Mouse (Mus musculus) forebrain, embryonic 14.5 days (tissue): ENCODE data around the gene Rgs19. TPM values are rescaled to one million over a fixed set of nuclear protein-coding genes. Genes with fewer than 3 reads are reported as not detected.

Experiments
- ATAC-seq: fragments of 200-750 bp; cut with Nextera tagmentation; 2 replicates; pipeline ENCODE4 v1.8.0; 2017; ENCODE audit warnings: mild to moderate bottlenecking, moderate library complexity
- DNase-seq: peaks from one replicate; pipeline ENCODE4 v3.0.0-alpha.2; 2015; ENCODE audit warnings: low spot score
- H3K27ac ChIP-seq: fragments of 300-500 bp; sonication (generic); 2 replicates; pipeline ENCODE4 v1.5.1; 2014; ENCODE audit warnings: low read depth, mild to moderate bottlenecking, control low read depth, low read length, moderate library complexity
- H3K27me3 ChIP-seq: fragments of 300-500 bp; sonication (generic); replicated peaks from 2 replicates; pipeline ENCODE4 v1.6.1; 2014; ENCODE audit warnings: low read length, control low read depth, mixed read lengths; ENCODE audit not compliant: control insufficient read depth, insufficient read depth
- H3K36me3 ChIP-seq: fragments of 300-500 bp; sonication (generic); 2 replicates; pipeline ENCODE4 v1.6.1; 2014; ENCODE audit warnings: low read length, control low read depth; ENCODE audit not compliant: control insufficient read depth, insufficient read depth
- H3K4me1 ChIP-seq: fragments of 300-500 bp; sonication (generic); 2 replicates; pipeline ENCODE4 v1.6.1; 2014; ENCODE audit warnings: antibody characterized with exemption, low read length, control low read depth; ENCODE audit not compliant: control insufficient read depth, insufficient read depth
- H3K4me2 ChIP-seq: fragments of 300-500 bp; sonication (generic); 2 replicates; pipeline ENCODE4 v1.6.1; 2014; ENCODE audit warnings: mild to moderate bottlenecking, control low read depth, low read length
- H3K4me3 ChIP-seq: fragments of 300-500 bp; sonication (generic); 2 replicates; pipeline ENCODE4 v1.5.1; 2014; ENCODE audit warnings: low read depth, low read length, control low read depth
- H3K9ac ChIP-seq: fragments of 300-500 bp; sonication (generic); 2 replicates; pipeline ENCODE4 v1.6.1; 2014; ENCODE audit warnings: mild to moderate bottlenecking, low read length, control low read depth, moderate library complexity
- H3K9me3 ChIP-seq: fragments of 300-500 bp; sonication (generic); replicated peaks from 2 replicates; pipeline ENCODE4 v1.6.1; 2016; ENCODE audit warnings: low read length, control low read depth, mixed read lengths; ENCODE audit not compliant: control insufficient read depth
- WGBS: fragments of 180-500 bp; shearing (Covaris S2); extraction: QIAGEN DNeasy Blood & Tissue Kit; methylation state at CpG from one replicate; pipeline ENCODE4 v1.1.7; 2014; 5-methylcytosine and 5-hydroxymethylcytosine counted together
- polyA plus RNA-seq: library from polyadenylated mRNA; unstranded; fragments of >200 nt; fragmentation: Nextera tagmentation; extraction: Ambion mirVana; gene quantifications from 2 replicates; pipeline ENCODE4 v1.2.1, GENCODE M21; 2014

Rgs19 gene
- polyA plus RNA-seq, 1 experiment from 2014 or later, result 60.3 TPM

GRCm38 (mm10) chr2:181691083-181691482, 2.7 kb downstream of the Rgs19 start:
- Histone ChIP-seq H3K27ac (no peak overlapping the region), H3K4me1 (peaks cover 11% of the 10 kb centered on the region; the same call in 1 of the 2 replicates), H3K9me3 (no peaks in the 10 kb centered on the region), H3K4me3 (no peak overlapping the region), H3K36me3 (peaks cover 33% of the 10 kb centered on the region), H3K9ac (0 out of 2 replicates have a peak overlapping the region, but pooled peaks have one; percentile 17), H3K27me3 (no peaks in the 10 kb centered on the region), H3K4me2 (no peak overlapping the region)
- WGBS, result 79% methylated on average over 6 of the region's 6 CpGs
- ATAC-seq, result no peak
- DNase-seq, result no peak

- no peak overlapping the region for H3K4me2 ChIP-seq
- ATAC-seq (no peak), DNase-seq (no peak)
- no peaks in the 10 kb centered on the region for H3K9me3 ChIP-seq
- H3K27me3 ChIP-seq, result no peaks in the 10 kb centered on the region
- H3K9ac ChIP-seq, result no peak overlapping the region
- peaks cover 42% of the 10 kb centered on the region for H3K36me3 ChIP-seq
- 91% methylated on average over 10 of the region's 10 CpGs for WGBS
- H3K4me1 ChIP-seq, result peaks cover 11% of the 10 kb centered on the region; the same call in 1 of the 2 replicates
- no peak overlapping the region for H3K27ac ChIP-seq
- H3K4me3 ChIP-seq, result no peak overlapping the region
These were observed 4.2 kb downstream of the Rgs19 start for GRCm38 (mm10) chr2:181689466-181690160.

GRCm38 (mm10) chr2:181687586-181687985, 6.2 kb downstream of the Rgs19 start:
- no peak overlapping the region for H3K27ac ChIP-seq
- H3K36me3 ChIP-seq, result peaks cover 45% of the 10 kb centered on the region
- no peaks in the 10 kb centered on the region for H3K9me3 ChIP-seq
- DNase-seq (no peak), ATAC-seq (no peak)
- no peak overlapping the region for H3K4me2 ChIP-seq
- no peaks in the 10 kb centered on the region for H3K27me3 ChIP-seq
- peaks cover 4% of the 10 kb centered on the region; the same call in 1 of the 2 replicates for H3K4me1 ChIP-seq
- no peak overlapping the region for H3K4me3 ChIP-seq
- WGBS, result 94% methylated on average over 8 of the region's 8 CpGs
- H3K9ac ChIP-seq, result no peak overlapping the region

GRCm38 (mm10) chr2:181685686-181686085, 8.1 kb downstream of the Rgs19 start:
- Histone ChIP-seq H3K36me3 (peaks cover 45% of the 10 kb centered on the region), H3K4me1 (peaks cover 3% of the 10 kb centered on the region; the same call in 1 of the 2 replicates), H3K27ac (no peak overlapping the region), H3K27me3 (no peaks in the 10 kb centered on the region), H3K4me2 (no peak overlapping the region), H3K4me3 (no peak overlapping the region), H3K9me3 (no peaks in the 10 kb centered on the region), H3K9ac (no peak overlapping the region)
- 94% methylated on average over 4 of the region's 4 CpGs for WGBS
- ATAC-seq (no peak), DNase-seq (no peak)

GRCm38 (mm10) chr2:181684713-181685112, 9.1 kb downstream of the Rgs19 start:
- Histone ChIP-seq H3K27ac (no peak overlapping the region), H3K27me3 (no peaks in the 10 kb centered on the region), H3K36me3 (peaks cover 41% of the 10 kb centered on the region), H3K9ac (no peak overlapping the region), H3K4me3 (no peak overlapping the region), H3K4me2 (no peak overlapping the region), H3K4me1 (peaks cover 5% of the 10 kb centered on the region; the same call in 1 of the 2 replicates), H3K9me3 (no peaks in the 10 kb centered on the region)
- no peak for DNase-seq
- no peak for ATAC-seq
- WGBS, result 85% methylated on average over 1 of the region's 1 CpGs

- Histone ChIP-seq H3K4me1 (peaks cover 7% of the 10 kb centered on the region; the same call in 1 of the 2 replicates), H3K4me2 (no peak overlapping the region), H3K27me3 (no peaks in the 10 kb centered on the region), H3K9ac (no peak overlapping the region), H3K9me3 (no peaks in the 10 kb centered on the region), H3K27ac (no peak overlapping the region), H3K4me3 (no peak overlapping the region), H3K36me3 (peaks cover 30% of the 10 kb centered on the region)
- 63% methylated on average over 4 of the region's 4 CpGs for WGBS
- ATAC-seq (no peak), DNase-seq (no peak)
These were observed 10.4 kb downstream of the Rgs19 start for GRCm38 (mm10) chr2:181683381-181683780.

- Histone ChIP-seq H3K4me3 (no peak overlapping the region), H3K4me1 (peaks cover 7% of the 10 kb centered on the region; the same call in 1 of the 2 replicates), H3K9me3 (no peaks in the 10 kb centered on the region), H3K27me3 (no peaks in the 10 kb centered on the region), H3K4me2 (no peak overlapping the region), H3K27ac (no peak overlapping the region), H3K36me3 (peaks cover 19% of the 10 kb centered on the region), H3K9ac (no peak overlapping the region)
- ATAC-seq (no peak), DNase-seq (no peak)
- 100% methylated on average over 1 of the region's 1 CpGs for WGBS
These were observed 11.8 kb downstream of the Rgs19 start for GRCm38 (mm10) chr2:181681978-181682377.

- Histone ChIP-seq H3K9ac (peak overlapping the region; percentile 90), H3K27me3 (no peaks in the 10 kb centered on the region), H3K4me1 (peaks cover 8% of the 10 kb centered on the region; the same call in 1 of the 2 replicates), H3K36me3 (0 out of 2 replicates have a peak, but pooled peaks cover 8% of the 10 kb centered on the region), H3K4me2 (peak overlapping the region; percentile 93), H3K4me3 (peak overlapping the region; percentile 59), H3K27ac (0 out of 2 replicates have a peak overlapping the region, but pooled peaks have one; percentile 14), H3K9me3 (no peaks in the 10 kb centered on the region)
- ATAC-seq, result peak; percentile 19
- peak; percentile 22 for DNase-seq
- WGBS, result 18% methylated on average over 7 of the region's 7 CpGs
These were observed 13.1 kb downstream of the Rgs19 start for GRCm38 (mm10) chr2:181680716-181681117.
